Mouse (Mus musculus) thymus, adult 2 months (tissue): ENCODE measurements around the gene Papss2. TPM values are rescaled to one million over a fixed set of nuclear protein-coding genes. Genes with fewer than 3 reads are reported as not detected.

Experiments used
- DNase-seq: peaks from one replicate; pipeline ENCODE4 v3.0.0; 2021
- H3K27ac ChIP-seq: fragments of 200-500 bp; 2 replicates; pipeline ENCODE4 v1.5.1; 2012; ENCODE audit warnings: low read length, control low read depth; ENCODE audit not compliant: control insufficient read depth, insufficient read depth
- H3K27me3 ChIP-seq: fragments of 200-500 bp; 2 replicates; pipeline ENCODE4 v1.6.1; 2012; ENCODE audit warnings: mild to moderate bottlenecking, low read length, moderate library complexity, mixed read lengths; ENCODE audit not compliant: control insufficient read depth, insufficient read depth
- H3K36me3 ChIP-seq: fragments of 200-500 bp; 2 replicates; pipeline ENCODE4 v1.6.1; 2012; ENCODE audit warnings: mild to moderate bottlenecking, low read length, moderate library complexity; ENCODE audit not compliant: control insufficient read depth, insufficient read depth
- H3K4me1 ChIP-seq: fragments of 200-500 bp; replicated peaks from 2 replicates; pipeline ENCODE4 v1.6.1; 2012; ENCODE audit warnings: low read length; ENCODE audit not compliant: control insufficient read depth, insufficient read depth
- H3K4me3 ChIP-seq: fragments of 200-500 bp; 2 replicates; pipeline ENCODE4 v1.5.1; 2012; ENCODE audit warnings: mild to moderate bottlenecking, low read length, control low read depth, moderate library complexity; ENCODE audit not compliant: control insufficient read depth, insufficient read depth
- CTCF ChIP-seq: fragments of 200-500 bp; IDR thresholded peaks from 2 replicates; pipeline ENCODE4 v1.5.1; 2012; ENCODE audit warnings: mild to moderate bottlenecking, control low read depth, low read length, moderate library complexity, borderline replicate concordance; ENCODE audit not compliant: control insufficient read depth, poor library complexity, insufficient read depth; ENCODE audit errors: extremely low read depth
- POLR2A ChIP-seq: fragments of 200-500 bp; IDR thresholded peaks from 2 replicates; pipeline ENCODE4 v1.6.1; 2012; ENCODE audit warnings: mild to moderate bottlenecking, low read length, control low read depth, moderate library complexity; ENCODE audit not compliant: control insufficient read depth, poor library complexity, insufficient read depth; ENCODE audit errors: extremely low read depth
- polyA plus RNA-seq: library from polyadenylated mRNA; depleted of rRNA; stranded (reverse); fragments of >200 nt; gene quantifications from 2 replicates; pipeline ENCODE4 v1.2.3, GENCODE M21; 2012; rRNA removed

The Papss2 gene
- polyA plus RNA-seq, 1 experiment = 5.7 TPM

DNA sequence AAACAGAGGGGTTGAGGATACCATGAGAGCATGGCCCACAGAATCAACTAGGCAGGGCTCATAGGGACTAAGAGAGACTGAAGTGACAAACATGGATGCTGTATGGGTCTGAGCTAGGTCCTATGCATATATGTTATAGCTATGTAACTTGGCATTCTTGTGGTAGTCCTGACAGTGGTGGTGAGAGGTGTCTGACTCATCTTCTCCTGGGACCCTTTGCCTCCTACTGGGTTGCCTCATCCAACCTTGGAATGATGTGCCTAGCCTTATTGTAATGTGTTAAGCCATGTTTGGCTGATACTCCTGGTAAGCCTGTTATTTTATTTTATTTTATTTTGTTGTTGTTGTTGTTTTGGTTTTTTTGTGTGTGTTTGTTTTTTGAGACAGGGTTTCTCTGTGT lies 120.1 kb downstream of the Papss2 start:
- Histone ChIP-seq H3K4me3 (no peak overlapping the region), H3K27me3 (no peaks in the 10 kb centered on the region), H3K27ac (no peak overlapping the region), H3K36me3 (no peaks in the 10 kb centered on the region), H3K4me1 (peaks cover 4% of the 10 kb centered on the region)
- DNase-seq = no peak
- TF ChIP-seq CTCF = no peak
- no peak for TF ChIP-seq POLR2A

Other genes starting within 250 kb of the Papss2 start
- 5.9 and 7.4 TPM in 2 replicates for gene Sgms1, start 206.1 kb upstream of the Papss2 start, polyA plus RNA-seq
- 8.0 and 10.4 TPM in 2 replicates for gene Rpl9-ps6, start 129.2 kb upstream of the Papss2 start, polyA plus RNA-seq
- gene Minpp1, start 110.0 kb upstream of the Papss2 start, polyA plus RNA-seq = 70.7 and 109 TPM in 2 replicates
- 13.6 and 17.7 TPM in 2 replicates for gene Atad1, start 144.0 kb downstream of the Papss2 start, polyA plus RNA-seq
- 37.0 and 55.1 TPM in 2 replicates for gene Pten, start 161.7 kb downstream of the Papss2 start, polyA plus RNA-seq